Comparison of ENCODE assay signal across 8 mouse cellular contexts in the genomic region with DNA sequence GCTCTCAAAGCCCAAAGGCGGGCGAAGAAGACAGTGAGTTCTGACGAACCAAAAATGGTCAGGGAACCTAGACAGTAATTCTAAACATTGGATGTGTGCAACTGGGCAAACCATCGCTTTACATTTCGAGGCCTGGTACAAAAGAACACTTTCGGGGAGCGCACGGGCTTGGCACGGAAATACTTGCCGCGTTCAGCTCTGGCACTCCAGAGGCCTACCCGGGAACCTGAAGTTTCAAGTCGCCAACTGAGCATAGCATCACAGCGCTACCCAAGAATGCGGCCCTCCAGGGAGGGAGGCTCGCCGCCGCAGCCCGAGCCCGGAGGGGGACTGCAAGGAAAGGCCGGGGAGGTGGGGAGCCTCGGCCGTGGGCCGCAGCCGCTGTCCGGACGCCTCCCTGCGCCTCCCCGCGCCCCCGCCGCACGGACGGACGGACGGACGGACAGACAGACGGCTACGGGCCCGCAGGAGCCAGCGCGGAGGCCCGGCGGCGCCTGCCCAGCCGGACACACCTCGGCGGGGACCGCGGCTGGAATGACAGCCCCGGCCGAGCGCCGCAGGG. TPM values are rescaled to one million over a fixed set of nuclear protein-coding genes. Genes with fewer than 3 reads are reported as not detected.
A peak's percentile ranks its signal among the peaks of the same experiment; 100 is the strongest.
DNase-seq lines count a peak whose midpoint lies in the region; ATAC-seq lines count a peak whose summit lies in the region.

No protein-coding gene starts in this region.

- under 1% methylated on average over 54 of the region's 54 CpGs for WGBS in hindbrain, embryonic 15.5 days

- peak overlapping the region; percentile 96 for H3K9ac ChIP-seq in hindbrain, embryonic 15.5 days

- peak; percentile 75 for ATAC-seq in hindbrain, embryonic 15.5 days (ENCODE audit: low FRiP score, low read depth)
- peak; percentile 49 for ATAC-seq in megakaryocyte, adult 5-6 weeks (ENCODE audit: poor library complexity, severe bottlenecking)

- H3K27me3 ChIP-seq in hindbrain, embryonic 15.5 days: no peaks in the 10 kb centered on the region

- H3K4me3 ChIP-seq in hindbrain, embryonic 15.5 days: peak overlapping the region; percentile 100

- H3K27ac ChIP-seq in hindbrain, embryonic 15.5 days (replicated peaks): peak overlapping the region; percentile 91

- peaks cover 16% of the 10 kb centered on the region for H3K36me3 ChIP-seq in hindbrain, embryonic 15.5 days

- peak overlapping the region; percentile 60 for H3K4me2 ChIP-seq in hindbrain, embryonic 15.5 days

- peaks cover 16% of the 10 kb centered on the region for H3K4me1 ChIP-seq in hindbrain, embryonic 15.5 days (replicated peaks)

- peak; percentile 66 for DNase-seq in adipocyte (ENCODE audit: low spot score)
- DNase-seq in cerebellum, postnatal 25 days: peak; percentile 61 to 66
- DNase-seq in gastrocnemius, adult 18-20 months (ENCODE audit: low spot score): peak; percentile 23
- DNase-seq in left cerebral cortex, postnatal 10 days (ENCODE audit: extremely low spot score in 1 of 2, low spot score in 2 of 2): peak; percentile 28 to 65
- DNase-seq in right cerebral cortex, postnatal 10 days (ENCODE audit: low spot score in 2 of 2): peak; percentile 58 to 63
- peak; percentile 38 to 40 for DNase-seq in urinary bladder, postnatal 36 days (ENCODE audit: low spot score in 2 of 2)

- intact Hi-C loops in left cerebral cortex, postnatal 10 days (cut with DNase I): loop anchor here (10.0 kb wide), 2 partner anchors 166 to 364 kb away; partner anchors contain the start of gene Mynn

- no peaks in the 10 kb centered on the region for H3K9me3 ChIP-seq in hindbrain, embryonic 15.5 days

RNA-seq across cellular contexts. Expression of gene Phc3, which starts 0.6 kb away (rescaled TPM):
- 10 to 100 TPM; 11.8 to 12.2 TPM for total RNA-seq in gastrocnemius, adult 18-20 months (2021)
- polyA plus RNA-seq in hindbrain, embryonic 15.5 days (2015; fragmentation: Nextera tagmentation; extraction: Ambion mirVana): 7.7 and 8.1 TPM in 2 replicates
- 10 to 100 TPM; 33.2 to 34.8 TPM for total RNA-seq in left cerebral cortex, postnatal 10 days (2021)
- 31.0 and 31.1 TPM in 2 replicates for total RNA-seq in megakaryocyte, adult 5-6 weeks (2015)
- 17.3 and 20.4 TPM in 2 replicates for total RNA-seq in megakaryocyte, adult 5-6 weeks (2017)

RNA-seq across cellular contexts. Expression of gene Prkci, which starts 26.9 kb away (rescaled TPM):
- total RNA-seq in gastrocnemius, adult 18-20 months (2021): 1 to 10 TPM; 2.6 to 5.1 TPM
- 26.2 and 28.6 TPM in 2 replicates for polyA plus RNA-seq in hindbrain, embryonic 15.5 days (2015; fragmentation: Nextera tagmentation; extraction: Ambion mirVana)
- total RNA-seq in left cerebral cortex, postnatal 10 days (2021): 10 to 100 TPM; 51.7 to 55.5 TPM
- 18.8 and 19.9 TPM in 2 replicates for total RNA-seq in megakaryocyte, adult 5-6 weeks (2015)
- 12.4 and 14.7 TPM in 2 replicates for total RNA-seq in megakaryocyte, adult 5-6 weeks (2017)

Comparison
In these comparisons a context has a peak if more than half of its experiments do, and no peak if none do; other contexts are left out.
1. Peak in every context shown above with its lines: DNase-seq, ATAC-seq, H3K4me3 ChIP-seq and H3K27ac ChIP-seq.